Mouse (Mus musculus): Measurements from ENCODE around the gene Gm12185.
A peak's percentile ranks its signal among the peaks of the same experiment; 100 is the strongest.
"Not testable (repeated sequence)": the region's sequence is repeated elsewhere in the genome, so short reads cannot be mapped to it uniquely, and the experiment has no call there.

Gm12185 gene

DNA sequence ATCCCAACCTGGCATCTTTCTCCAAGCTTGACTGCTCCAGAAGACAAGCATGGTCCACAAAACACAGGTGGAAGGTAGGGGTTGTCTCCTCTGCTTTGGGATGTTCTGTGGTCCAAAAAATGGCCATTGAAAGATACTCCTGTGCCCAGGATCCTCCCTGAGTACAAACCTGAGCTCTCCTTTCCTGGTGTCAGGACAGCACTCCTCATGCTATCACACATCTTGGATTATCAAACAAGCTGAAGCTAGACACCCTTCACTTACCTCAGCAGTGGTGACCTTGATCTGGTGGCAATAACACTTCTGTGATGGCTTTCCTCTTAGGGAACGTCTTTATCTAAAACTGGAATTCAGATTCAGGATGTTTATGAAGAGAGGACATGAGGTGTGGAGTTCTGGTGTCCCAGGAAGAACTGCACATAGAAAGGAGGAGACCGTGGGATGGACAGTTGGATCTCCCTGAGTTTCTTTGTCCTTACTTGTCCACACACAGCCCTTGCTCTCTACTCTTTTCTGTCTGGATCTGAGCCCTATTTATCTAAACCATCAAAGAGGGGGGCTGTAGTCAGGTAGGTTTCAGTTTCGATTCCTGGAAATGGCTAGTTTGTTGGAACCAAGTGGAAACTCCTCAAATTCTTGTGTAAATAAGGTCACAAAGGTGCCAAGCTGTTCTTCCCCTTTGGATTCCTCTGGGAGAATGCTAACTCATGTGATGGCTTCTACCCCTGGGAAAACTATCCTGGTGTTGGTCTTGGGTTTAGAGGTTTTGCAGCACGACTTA lies at the start of gene Gm12185:
Gene Gm12185 (minus strand): TSS at position 487 of the 781 bp plus-strand sequence.
- peak; percentile 22 for DNase-seq

DNA sequence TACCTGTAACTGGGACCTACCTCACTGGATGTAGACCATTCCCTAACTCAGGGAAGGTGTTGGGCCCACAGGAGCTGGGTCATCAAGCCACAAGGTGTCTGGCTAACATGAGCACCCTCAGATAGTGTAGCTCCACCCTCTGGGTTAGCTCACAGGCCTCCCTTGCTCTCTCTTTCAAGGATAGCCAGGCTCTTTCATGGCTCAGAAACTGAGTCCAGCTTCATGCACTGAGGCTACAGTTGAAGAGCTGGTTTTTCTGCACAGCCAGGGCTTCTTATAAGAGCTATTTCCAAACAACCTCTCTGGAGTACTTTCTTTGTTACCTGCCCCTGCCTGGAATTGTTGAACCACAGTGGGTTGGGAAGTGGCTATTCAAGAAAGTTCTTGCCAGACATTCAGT lies 20.0 kb upstream of the Gm12185 start:
- not testable (repeated sequence) for DNase-seq

DNA sequence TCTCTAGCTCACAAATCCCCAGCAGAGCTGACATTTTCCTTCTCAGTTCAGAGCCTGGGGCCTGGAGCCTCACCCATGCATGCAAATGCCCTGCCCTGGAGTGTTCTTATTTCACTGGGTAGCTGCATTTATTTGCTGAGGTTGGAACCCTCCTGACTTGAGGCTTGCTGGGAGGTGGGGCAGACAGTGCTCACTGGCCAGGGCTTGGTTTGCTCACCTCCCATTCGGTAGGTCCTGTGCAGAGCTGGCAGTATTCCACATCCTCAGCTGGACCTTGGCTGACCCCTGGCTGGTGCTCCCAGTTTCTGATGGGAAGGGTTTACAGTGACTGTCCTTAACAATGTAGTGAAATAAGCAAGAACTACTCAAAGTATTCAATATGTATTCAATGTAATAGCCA lies 14.8 kb upstream of the Gm12185 start:
- DNase-seq = peak; percentile 11

DNA sequence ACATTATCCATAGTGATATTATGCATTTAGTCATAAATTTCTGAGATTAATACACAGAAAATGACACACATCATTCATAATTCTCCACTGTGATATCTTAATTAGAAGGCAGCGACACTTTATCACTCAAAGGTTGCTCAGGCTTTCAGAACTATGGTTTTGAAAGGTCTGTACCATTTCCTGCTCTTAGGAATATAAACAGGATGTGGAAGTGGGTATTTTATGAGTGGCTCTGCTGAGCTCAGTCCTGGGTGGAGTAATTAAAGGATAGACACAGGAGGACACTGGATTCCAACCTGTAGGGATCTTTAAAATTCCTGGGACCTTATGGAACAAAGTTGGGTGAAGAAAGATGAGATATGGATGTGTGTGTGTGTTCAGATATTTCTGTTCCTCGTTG lies 14.3 kb upstream of the Gm12185 start:
- not testable (repeated sequence) for DNase-seq

DNA sequence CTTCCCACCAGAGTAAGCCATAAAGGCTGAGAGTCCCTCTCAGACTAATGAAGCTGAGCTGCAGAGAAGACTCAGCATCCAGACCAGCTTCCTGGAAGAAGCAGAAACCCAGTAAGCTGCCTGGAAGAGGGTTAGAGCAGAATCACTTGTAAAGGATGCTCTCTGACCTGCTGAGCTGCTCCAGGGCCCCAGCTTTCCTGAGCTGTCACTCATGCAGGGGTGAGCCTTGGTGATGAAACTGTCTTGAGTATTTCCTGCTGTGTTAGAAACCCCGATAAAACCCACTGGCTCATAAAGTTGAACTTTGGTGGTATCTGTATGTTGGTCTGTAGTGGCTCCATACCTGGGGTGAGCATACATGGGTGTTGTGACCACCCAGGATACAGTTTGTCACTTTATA lies 8.4 kb upstream of the Gm12185 start:
- DNase-seq = not testable (repeated sequence)

DNA sequence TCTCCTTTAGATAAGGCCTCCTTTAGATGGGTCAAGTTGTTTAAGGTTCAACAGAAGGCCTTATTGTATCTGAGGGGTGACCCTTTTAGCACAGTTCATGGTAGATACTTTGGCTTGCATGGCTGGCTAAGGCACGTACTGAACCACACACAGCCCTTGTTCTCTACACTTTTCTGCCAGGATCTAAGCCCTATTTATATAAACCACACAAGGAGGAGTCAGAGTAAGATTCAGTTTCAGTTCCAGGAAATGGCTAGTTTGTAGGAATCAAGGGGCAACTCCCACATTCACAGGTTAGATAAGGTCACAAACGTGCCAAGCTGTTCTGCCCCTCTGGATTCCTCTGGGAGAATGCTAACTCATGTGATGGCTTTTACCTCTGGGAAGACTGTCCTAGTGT lies 2.0 kb upstream of the Gm12185 start, which contains the start of gene Tgtp1:
Gene Tgtp1 (minus strand): TSS at position 155 of the 400 bp plus-strand sequence.
- DNase-seq = not testable (repeated sequence)

DNA sequence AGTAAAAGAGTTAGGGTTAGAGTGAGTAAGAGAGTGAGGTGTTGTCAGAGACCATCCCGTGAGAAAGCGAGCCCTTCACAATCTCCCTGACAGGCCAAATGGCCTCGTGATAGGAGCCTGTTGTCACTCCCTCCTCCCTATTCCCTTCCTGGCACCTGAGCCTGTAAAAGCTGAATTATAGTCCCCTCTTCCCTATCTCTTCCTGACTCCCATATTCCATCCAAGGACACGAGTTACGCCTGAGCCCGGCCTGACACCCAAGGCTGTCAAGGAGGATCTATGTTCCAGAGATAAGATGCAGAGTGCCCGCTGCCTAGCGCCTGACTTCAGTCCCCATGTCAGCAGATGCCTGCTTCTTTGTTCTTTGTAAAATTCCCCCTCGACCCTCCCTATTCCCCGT lies 1.3 kb upstream of the Gm12185 start:
- not testable (repeated sequence) for DNase-seq

DNA sequence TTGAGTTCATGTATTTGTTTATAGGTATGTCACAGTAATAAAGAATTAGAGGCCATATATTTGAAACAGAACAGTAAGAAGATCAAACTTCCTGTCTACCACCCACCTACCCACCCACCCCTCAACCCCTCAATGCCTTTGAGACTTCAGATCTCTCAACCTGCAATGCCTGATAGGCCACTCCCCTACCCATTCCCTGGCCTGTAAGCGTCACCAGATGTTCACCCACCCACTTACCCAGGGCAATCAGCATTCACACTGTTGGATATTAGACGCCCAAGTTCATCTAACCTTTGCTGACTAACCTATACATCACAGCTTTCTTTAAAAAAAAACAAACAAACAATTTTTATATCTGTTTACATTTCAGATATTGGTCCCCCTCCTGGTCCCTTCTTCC lies 2.0 kb downstream of the Gm12185 start:
- DNase-seq = not testable (repeated sequence)

DNA sequence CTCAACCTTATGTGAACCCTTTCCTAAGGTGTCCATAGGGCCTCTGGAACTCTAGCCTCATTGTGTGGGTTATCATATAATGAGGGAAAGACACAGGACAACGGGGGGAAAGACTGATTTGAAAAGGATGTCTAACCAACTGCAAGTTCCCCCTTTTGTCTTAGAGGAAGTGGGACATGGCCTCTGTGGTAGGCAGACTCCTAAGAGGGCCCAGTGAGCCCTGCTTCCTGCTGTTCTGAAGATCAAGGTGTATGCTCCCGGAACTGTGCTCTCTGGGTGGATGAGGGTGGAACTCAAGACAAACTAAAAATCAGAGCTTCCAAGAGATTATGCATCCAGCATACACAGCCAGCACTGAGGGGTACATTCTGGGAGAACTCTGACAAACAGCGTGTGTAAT lies 3.8 kb downstream of the Gm12185 start:
- DNase-seq = not testable (repeated sequence)

DNA sequence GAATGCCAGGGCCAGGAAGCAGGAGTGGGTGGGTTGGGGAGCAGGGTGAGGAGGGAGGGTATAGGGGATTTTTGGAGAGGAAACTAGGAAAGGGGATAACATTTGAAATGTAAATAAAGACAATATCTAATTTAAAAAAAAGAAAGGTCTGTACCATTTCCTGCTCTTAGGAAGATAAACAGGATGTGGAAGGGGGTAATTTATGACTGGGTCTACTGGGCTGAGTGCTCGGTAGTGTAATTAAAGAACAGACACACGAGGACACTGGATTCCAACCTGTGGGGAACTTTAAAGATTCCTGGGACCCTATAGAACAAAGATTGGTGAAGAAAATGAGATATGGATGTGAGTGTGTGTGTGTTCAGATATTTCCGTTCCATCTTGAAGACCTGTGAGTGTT lies 9.2 kb downstream of the Gm12185 start:
- not testable (repeated sequence) for DNase-seq

DNA sequence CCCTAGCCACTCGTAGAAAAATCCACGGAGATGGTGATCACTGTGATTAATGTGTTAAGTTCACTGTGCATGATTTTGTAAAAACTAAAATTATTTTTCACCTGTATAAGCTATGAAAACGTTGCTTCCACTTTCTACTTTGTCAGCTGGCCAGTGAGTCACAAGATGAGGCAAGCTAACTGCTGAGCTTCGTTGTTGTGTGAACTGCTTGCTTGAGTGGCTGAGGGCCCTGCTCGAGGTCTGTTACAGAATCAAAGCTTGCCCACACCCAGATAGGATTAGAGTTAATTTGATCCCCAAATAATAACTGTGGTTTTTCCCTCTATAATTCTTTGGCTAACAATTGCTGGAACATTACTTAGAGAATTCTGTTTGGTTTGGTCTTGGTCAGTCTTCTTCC lies 12.0 kb downstream of the Gm12185 start:
- DNase-seq = not testable (repeated sequence)

DNA sequence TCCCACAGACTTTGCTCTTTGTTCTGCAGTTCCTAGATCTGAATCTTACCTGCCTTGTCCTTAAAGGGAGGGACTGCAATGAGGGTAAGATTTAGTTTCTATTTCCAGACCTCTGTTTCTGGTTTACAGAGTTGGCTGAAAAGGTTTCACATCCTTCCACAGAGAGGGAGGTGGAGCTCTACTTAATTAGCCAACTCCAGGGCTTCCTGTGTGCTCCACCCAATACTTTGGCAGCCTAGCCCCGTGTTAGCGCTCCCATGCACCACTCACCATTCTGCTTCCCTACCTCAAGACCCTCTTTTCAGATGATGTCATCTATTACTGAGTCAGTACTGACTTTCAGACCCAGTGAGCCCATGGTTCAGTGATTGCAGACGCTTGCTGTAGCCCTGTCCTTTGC lies 12.8 kb downstream of the Gm12185 start, which contains the start of gene 9930111J21Rik1:
Gene 9930111J21Rik1 (minus strand): TSS at position 148 of the 400 bp plus-strand sequence.
- not testable (repeated sequence) for DNase-seq

DNA sequence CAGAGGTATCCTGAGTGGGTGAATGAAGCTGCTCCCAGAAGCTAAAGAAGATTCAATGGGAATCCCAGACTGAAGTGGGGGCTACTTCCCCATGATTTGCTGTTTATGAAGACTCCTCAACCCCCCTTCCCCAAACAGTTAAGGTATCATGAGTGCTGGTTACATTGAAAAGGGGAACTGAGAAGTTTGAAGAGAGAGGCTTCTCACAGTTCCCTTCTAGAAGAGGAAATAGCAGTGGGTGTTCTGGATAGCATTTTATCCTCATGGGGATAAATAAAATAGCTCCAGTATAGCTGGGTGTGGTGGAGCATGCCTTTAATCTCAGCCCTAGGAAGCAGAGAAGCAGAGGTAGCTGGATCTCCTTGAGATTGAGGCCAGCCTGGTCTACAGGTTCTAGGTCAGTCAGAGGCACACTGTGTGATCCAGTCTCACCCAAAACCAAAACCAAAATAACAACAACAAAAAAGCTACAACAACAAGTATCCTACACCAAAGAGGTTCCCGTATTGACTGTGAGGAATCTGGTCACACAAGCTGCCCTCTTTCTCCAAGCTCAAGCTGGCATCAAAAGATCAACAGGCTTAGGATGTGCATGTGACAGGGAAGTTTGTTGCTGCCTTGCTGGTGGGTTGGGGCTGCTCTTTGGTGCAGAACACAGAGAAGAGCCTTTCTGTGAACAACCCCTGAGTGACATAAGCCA lies 13.6 kb downstream of the Gm12185 start, which contains the start of gene Olfr56:
Gene Olfr56 (plus strand): TSS at position 650 of the 700 bp plus-strand sequence.
- not testable (repeated sequence) for DNase-seq

DNA sequence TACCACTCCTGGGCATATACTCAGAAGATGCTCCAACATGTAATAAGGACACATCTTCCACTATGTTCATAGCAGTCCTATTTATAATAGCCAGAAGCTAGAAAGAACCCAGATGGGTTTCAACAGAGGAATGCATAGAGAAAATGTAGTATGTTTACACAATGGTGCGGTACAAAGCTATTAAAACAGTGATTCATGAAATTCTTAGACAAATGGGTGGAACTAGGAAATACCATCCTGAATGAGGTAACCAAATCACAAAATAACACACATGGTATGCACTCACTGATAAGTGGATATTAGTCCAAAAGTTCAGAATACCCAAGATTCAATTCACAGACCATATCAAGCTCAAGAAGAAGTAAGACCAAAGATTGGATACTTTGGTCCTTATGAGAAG lies 17.3 kb downstream of the Gm12185 start:
- DNase-seq = not testable (repeated sequence)

DNA sequence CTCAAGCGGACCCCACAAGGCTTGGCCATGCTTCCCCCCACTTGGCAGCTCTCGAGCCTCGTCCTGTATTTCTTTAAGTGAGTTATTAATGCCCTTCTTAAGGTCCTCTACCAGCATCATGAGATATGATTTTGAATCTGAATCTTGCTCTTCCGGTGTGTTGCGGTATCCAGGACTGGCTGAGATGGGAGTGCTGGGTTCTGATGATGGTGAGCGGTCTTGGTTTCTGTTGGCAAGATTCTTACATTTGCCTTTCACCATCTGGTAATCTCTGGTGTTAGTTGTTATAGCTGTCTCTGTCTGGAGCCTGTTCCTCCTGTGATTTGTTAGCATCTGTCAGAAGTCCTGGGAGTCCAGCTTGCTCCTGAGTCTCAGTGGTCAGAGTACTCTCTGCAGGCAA lies 45.9 kb downstream of the Gm12185 start, which contains the start of gene Psme2b:
Gene Psme2b (minus strand): TSS at position 101 of the 400 bp plus-strand sequence.
- DNase-seq = not testable (repeated sequence)

DNA sequence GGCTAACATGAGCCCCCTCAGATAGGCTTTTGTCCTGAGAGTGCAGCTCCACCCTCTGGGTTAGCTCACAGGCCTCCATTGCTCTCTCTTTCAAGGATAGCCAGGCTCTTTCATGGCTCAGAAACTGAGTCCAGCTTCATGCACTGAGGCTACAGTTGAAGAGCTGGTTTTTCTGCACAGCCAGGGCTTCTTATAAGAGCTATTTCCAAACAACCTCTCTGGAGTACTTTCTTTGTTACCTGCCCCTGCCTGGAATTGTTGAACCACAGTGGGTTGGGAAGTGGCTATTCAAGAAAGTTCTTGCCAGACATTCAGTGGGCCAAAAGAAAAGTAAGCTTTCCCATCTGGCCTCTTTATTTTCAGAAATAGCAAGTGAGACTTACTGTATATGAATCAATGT lies 52.7 kb downstream of the Gm12185 start:
- DNase-seq = not testable (repeated sequence)

DNA sequence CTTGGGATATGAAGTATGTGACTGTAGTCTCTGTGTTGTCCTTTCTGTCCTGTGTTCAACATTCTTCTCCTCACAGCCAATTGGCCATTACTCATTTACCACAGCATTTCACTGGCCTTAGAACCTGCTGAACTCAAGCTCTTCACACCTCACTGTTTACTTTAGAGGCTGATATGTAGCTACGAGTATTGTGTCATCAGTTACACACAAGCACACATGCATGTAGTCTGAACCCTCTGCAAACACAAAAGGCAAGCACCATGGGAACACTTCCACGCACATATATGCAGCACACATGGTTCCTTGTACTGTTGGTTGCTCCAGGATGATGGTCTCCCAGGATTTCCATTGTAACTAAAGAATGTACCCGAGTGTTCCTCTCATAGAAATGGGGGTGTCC lies 56.7 kb downstream of the Gm12185 start:
- not testable (repeated sequence) for DNase-seq

DNA sequence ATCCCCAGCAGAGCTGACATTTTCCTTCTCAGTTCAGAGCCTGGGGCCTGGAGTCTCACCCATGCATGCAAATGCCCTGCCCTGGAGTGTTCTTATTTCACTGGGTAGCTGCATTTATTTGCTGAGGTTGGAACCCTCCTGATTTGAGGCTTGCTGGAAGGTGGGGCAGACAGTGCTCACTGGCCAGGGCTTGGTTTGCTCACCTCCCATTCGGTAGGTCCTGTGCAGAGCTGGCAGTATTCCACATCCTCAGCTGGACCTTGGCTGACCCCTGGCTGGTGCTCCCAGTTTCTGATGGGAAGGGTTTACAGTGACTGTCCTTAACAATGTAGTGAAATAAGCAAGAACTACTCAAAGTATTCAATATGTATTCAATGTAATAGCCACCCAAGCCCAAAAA lies 58.1 kb downstream of the Gm12185 start:
- DNase-seq = not testable (repeated sequence)

DNA sequence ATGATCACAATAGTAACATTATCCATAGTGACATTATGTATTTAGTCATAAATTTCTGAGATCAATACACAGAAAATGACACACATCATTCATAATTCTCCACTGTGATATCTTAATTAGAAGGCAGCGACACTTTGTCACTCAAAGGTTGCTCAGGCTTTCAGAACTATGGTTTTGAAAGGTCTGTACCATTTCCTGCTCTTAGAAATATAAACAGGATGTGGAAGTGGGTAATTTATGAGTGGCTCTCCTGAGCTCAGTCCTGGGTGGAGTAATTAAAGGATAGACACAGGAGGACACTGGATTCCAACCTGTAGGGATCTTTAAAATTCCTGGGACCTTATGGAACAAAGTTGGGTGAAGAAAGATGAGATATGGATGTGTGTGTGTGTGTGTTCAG lies 58.6 kb downstream of the Gm12185 start:
- DNase-seq = not testable (repeated sequence)

DNA sequence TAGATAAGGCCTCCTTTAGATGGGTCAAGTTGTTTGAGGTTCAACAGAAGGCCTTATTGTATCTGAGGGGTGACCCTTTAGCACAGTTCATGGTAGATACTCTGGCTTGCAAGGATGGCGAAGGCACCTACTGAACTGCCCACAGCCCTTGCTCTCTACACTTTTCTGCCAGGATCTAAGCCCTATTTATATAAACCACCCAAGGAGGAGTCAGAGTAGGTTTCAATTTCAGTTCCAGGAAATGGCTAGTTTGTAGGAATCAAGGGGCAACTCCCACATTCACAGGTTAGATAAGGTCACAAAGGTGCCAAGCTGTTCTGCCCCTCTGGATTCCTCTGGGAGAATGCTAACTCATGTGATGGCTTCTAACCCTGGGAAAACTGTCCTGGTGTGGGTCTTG lies 64.0 kb downstream of the Gm12185 start:
- not testable (repeated sequence) for DNase-seq

DNA sequence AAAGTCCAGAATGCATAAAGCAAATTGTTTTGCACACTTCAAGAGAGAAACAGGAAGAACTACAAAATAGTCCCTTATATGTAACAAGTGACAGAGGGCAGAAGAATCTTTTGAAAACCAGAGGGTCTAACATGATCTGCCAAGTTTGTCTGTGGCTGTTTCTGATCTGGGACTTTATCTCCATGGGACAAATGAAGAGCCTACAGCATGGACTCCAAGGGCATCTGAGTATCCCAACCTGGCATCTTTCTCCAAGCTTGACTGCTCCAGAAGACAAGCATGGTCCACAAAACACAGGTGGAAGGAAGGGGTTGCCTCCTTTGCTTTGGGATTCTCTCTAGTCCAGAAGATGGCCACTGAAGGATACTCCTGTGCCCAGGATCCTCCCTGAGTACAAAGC lies 65.6 kb downstream of the Gm12185 start:
- not testable (repeated sequence) for DNase-seq

DNA sequence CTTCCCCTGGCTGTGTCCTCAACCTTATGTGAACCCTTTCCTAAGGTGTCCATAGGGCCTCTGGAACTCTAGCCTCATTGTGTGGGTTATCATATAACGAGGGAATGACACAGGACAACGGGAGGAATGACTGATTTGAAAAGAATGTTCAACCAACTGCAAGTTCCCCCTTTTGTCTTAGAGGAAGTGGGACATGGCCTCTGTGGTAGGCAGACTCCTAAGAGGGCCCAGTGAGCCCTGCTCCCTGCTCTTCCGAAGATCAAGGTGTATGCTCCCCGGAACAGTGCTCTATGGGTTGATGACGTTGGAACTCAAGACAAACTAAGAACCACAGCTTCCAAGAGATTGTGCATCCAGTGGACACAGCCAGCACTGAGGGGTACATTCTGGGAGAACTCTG lies 68.2 kb downstream of the Gm12185 start:
- not testable (repeated sequence) for DNase-seq

DNA sequence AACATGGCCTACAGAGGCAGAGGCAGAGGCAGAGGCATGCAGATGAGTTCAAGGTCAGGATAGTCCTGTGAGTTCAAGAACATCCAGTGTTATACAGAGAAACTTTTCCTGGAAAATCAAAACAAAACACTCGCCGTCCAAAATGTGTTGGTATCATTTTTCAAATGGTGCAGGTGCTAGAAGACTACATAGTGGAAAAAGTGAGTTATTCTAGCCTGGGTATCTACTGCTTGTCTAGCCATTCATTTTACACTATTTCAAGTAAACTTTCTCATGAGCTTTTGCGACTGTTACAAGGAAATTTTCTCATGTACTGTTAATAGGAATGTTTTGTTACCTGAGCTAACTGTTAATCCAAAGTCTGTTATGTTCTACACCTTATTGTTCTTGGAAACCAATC lies 73.6 kb downstream of the Gm12185 start:
- no peak for DNase-seq

DNA sequence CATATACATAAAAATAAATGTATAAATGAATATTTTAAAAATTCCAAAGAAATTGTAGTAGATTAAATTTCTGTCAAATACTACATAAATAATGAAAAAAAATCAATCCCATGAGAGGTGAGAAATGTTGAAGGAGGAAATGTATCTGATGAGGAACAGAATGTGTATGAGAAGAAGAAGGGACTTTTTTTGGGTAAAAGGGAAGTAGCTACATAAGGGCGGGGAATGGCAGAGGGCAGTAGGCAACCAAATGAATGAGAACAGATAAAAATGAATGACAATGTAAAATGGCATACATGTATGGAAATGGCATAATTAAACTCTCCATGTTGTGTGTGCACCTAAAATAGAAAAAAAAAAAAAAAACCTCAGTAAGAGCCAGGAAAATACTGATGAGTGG lies 78.4 kb downstream of the Gm12185 start:
- DNase-seq = no peak
